Mouse (Mus musculus) left cerebral cortex, postnatal 14 days (tissue): ENCODE results near the gene Trim27. TPM values are rescaled to one million over a fixed set of nuclear protein-coding genes. Genes with fewer than 3 reads are reported as not detected.

Experiments
- DNase-seq, 2 experiments: peaks; one replicate each; pipeline ENCODE4 v3.0.0; 2021 to 2022; ENCODE audit warnings: low spot score in 2 of 2, mixed read lengths in 1 of 2
- intact Hi-C: fragments of 180-260 bp; cut with DNase I; formaldehyde crosslinking; loops from one replicate; pipeline ENCODE4 v1.15.1; 2025
- total RNA-seq, 2 experiments: library from RNA; stranded (reverse); gene quantifications; 2 replicates each; pipeline ENCODE4 v1.2.3; 2021

The Trim27 gene
- total RNA-seq, 2 experiments from 2014 or later, result 35.7 to 42.3 TPM

GRCm38 (mm10) chr13:21170431-21171155, 8.7 kb upstream of the Trim27 start:
- no peak for DNase-seq
- intact Hi-C loops, result loop anchor here (10.0 kb wide), 1 partner anchor 154 kb away; no protein-coding TSS in a partner anchor

- no peak for DNase-seq
- intact Hi-C loops, result loop anchor here (10.0 kb wide), 1 partner anchor 154 kb away; no protein-coding TSS in a partner anchor
These were observed 8.1 kb upstream of the Trim27 start for GRCm38 (mm10) chr13:21171156-21171530.

- intact Hi-C loops, result loop anchor here (10.0 kb wide), 1 partner anchor 153 kb away; no protein-coding TSS in a partner anchor
- peak; percentile 45 to 53 for DNase-seq
These were observed 7.6 kb upstream of the Trim27 start for GRCm38 (mm10) chr13:21171600-21172150.

GRCm38 (mm10) chr13:21172241-21173027, 6.8 kb upstream of the Trim27 start:
- intact Hi-C loops, result loop anchor here (10.0 kb wide), 1 partner anchor 152 kb away; no protein-coding TSS in a partner anchor
- peak; percentile 82 to 83 for DNase-seq

- intact Hi-C loops, result loop anchor here (10.0 kb wide), 1 partner anchor 152 kb away; no protein-coding TSS in a partner anchor
- peak; percentile 80 to 88 for DNase-seq
These were observed 6.2 kb upstream of the Trim27 start for GRCm38 (mm10) chr13:21173072-21173471.

- no peak for DNase-seq
- intact Hi-C loops, result loop anchor here (10.0 kb wide), 1 partner anchor 148 kb away; no protein-coding TSS in a partner anchor
These were observed 2.5 kb upstream of the Trim27 start for GRCm38 (mm10) chr13:21176733-21177132.

- DNase-seq, result no peak
- intact Hi-C loops, result loop anchor here (10.0 kb wide), 1 partner anchor 147 kb away; no protein-coding TSS in a partner anchor
These were observed 1.6 kb upstream of the Trim27 start for GRCm38 (mm10) chr13:21177657-21178056.

GRCm38 (mm10) chr13:21178364-21178763, 881 bp upstream of the Trim27 start:
- intact Hi-C loops, result loop anchor here (10.0 kb wide), 1 partner anchor 146 kb away; no protein-coding TSS in a partner anchor
- no peak for DNase-seq

- intact Hi-C loops, result loop anchor here (10.0 kb wide), 1 partner anchor 145 kb away; no protein-coding TSS in a partner anchor
- DNase-seq, result peak; percentile 75 to 78
These were observed 692 bp downstream of the Trim27 start for GRCm38 (mm10) chr13:21179724-21180550.

- peak; percentile 28 to 52 for DNase-seq
- intact Hi-C loops, result no loop called here
These were observed 1.6 kb downstream of the Trim27 start for GRCm38 (mm10) chr13:21180551-21181530.

GRCm38 (mm10) chr13:21181996-21182395, 2.8 kb downstream of the Trim27 start:
- DNase-seq, result no peak
- intact Hi-C loops, result no loop called here

- DNase-seq, result no peak
- intact Hi-C loops, result no loop called here
These were observed 3.8 kb downstream of the Trim27 start for GRCm38 (mm10) chr13:21183066-21183465.

GRCm38 (mm10) chr13:21183661-21184060, 4.4 kb downstream of the Trim27 start:
- intact Hi-C loops, result no loop called here
- no peak for DNase-seq

- intact Hi-C loops, result no loop called here
These were observed 6.3 kb downstream of the Trim27 start for GRCm38 (mm10) chr13:21185521-21185920.

GRCm38 (mm10) chr13:21195406-21196228, 16.4 kb downstream of the Trim27 start:
- no peak for DNase-seq
- intact Hi-C loops, result no loop called here

More at GRCm38 (mm10) chr13:21185521-21185920, 6.3 kb downstream of the Trim27 start:
- no peak for DNase-seq

- intact Hi-C loops, result no loop called here
- DNase-seq, result no peak
These were observed 18.5 kb downstream of the Trim27 start for GRCm38 (mm10) chr13:21197721-21198120.

- intact Hi-C loops, result no loop called here
- no peak for DNase-seq
These were observed 19.1 kb downstream of the Trim27 start for GRCm38 (mm10) chr13:21198313-21198712.
